Mouse (Mus musculus): ENCODE measurements at regions not wholly inside any gene's neighbourhood (a gene's known extent, or its start where the extent isn't known, plus 50 kb on each side); places are given as distances from the start of the nearest gene placed in this dataset. TPM values are rescaled to one million over a fixed set of nuclear protein-coding genes. Genes with fewer than 3 reads are reported as not detected.

- H3K4me2 ChIP-seq: no peak overlapping the region
- no peaks in the 10 kb centered on the region for H3K36me3 ChIP-seq (replicated peaks)
- no peaks in the 10 kb centered on the region for H3K27me3 ChIP-seq
- WGBS: 87% methylated on average over 3 of the region's 3 CpGs
- no peaks in the 10 kb centered on the region for H3K9me3 ChIP-seq
- no peak overlapping the region for H3K27ac ChIP-seq
- H3K9ac ChIP-seq: no peak overlapping the region
- H3K4me3 ChIP-seq (replicated peaks): no peak overlapping the region
- no peaks in the 10 kb centered on the region for H3K4me1 ChIP-seq
- ATAC-seq (ENCODE audit: low FRiP score): no peak
Observed at GRCm38 (mm10) chr14:105359829-105360228, 101.5 kb downstream of the Ndfip2 start.

Small RNA genes in the stretch of these regions (microRNA-seq; reads per million reads assigned to microRNA genes)
- gene Gm22406 (not detected), gene Mir6390 (not detected)
